Mouse (Mus musculus) bone marrow macrophage, adult 2 months (primary cell): ENCODE measurements around the gene Cpsf3.

Source experiments
- CTCF ChIP-seq: IDR thresholded peaks from 2 replicates; pipeline ENCODE4 v1.5.1; 2012; ENCODE audit warnings: low read depth, mild to moderate bottlenecking, low read length, moderate library complexity
- POLR2A ChIP-seq: IDR thresholded peaks from 2 replicates; pipeline ENCODE4 v1.6.1; 2012; ENCODE audit warnings: mild to moderate bottlenecking, low read depth, low read length, borderline replicate concordance

GRCm38 (mm10) chr12:21265501-21265900 is 19.7 kb upstream of the Cpsf3 start:
- TF ChIP-seq CTCF (no peak), POLR2A (no peak)
